Mouse (Mus musculus): Measurements from ENCODE around the gene Wwox.

GRCm38 (mm10) chr8:114580684-114581083, 141.2 kb downstream of the Wwox start:
- TF ChIP-seq CTCF (IDR thresholded peaks at IDR 0.05; ENCODE audit: extremely low read depth, insufficient read depth, low read length): no peak
- no peak for TF ChIP-seq POLR2A (IDR thresholded peaks at IDR 0.05; ENCODE audit: extremely low read depth, insufficient read depth, low read length)
